ENCODE assay signal across 9 mouse cellular contexts in the genomic region with DNA sequence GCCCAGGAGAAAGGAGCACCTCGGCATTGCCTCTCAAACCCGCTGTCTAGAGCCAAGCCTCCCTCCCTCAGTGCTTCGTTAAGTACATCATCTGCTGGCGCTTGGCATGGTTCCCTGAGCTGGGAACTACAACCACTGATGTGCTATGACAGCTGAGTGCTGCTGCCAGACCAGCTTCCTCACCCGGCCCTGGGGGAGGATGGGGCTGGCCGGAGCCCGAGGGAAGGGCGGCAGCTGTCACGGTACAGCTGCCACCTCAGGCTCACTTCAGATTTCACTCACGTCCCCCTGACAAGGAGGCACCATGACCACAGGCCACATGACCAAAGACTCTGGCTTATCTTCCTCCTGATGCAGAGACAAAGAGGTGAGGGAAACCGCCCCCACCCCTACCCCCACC. TPM values are rescaled to one million over a fixed set of nuclear protein-coding genes. Genes with fewer than 3 reads are reported as not detected.
DNase-seq lines count a peak whose midpoint lies in the region; ATAC-seq and TF ChIP-seq lines count a peak whose summit lies in the region.
"Had no signal": no experiment of that assay in that cellular context is flagged by ENCODE, and none has a peak within 500 bp of the region (broad histone marks: within the 10 kb centered on the region; RNA-seq: fewer than 3 reads in every experiment).

No protein-coding gene starts in this region.

- no peaks in the 10 kb centered on the region for H3K27me3 ChIP-seq in embryonic facial prominence, embryonic 14.5 days (replicated peaks; ENCODE audit: control insufficient read depth, insufficient read depth, low read length)
- no peaks in the 10 kb centered on the region for H3K27me3 ChIP-seq in kidney, adult 2 months (replicated peaks; ENCODE audit: control insufficient read depth, insufficient read depth, low read length)
- H3K27me3 ChIP-seq in limb, embryonic 13.5 days, result peaks cover 3% of the 10 kb centered on the region; the same call in 1 of the 2 replicates
- no peaks in the 10 kb centered on the region; the same call in 1 of the 2 replicates for H3K27me3 ChIP-seq in midbrain, postnatal 0 days (ENCODE audit: insufficient read depth, low read length)

- peaks cover 49% of the 10 kb centered on the region for H3K4me1 ChIP-seq in embryonic facial prominence, embryonic 14.5 days (ENCODE audit: control insufficient read depth, insufficient read depth, low read length)
- peaks cover 59% of the 10 kb centered on the region for H3K4me1 ChIP-seq in kidney, adult 2 months (ENCODE audit: control insufficient read depth, insufficient read depth, low read length)
- peaks cover 83% of the 10 kb centered on the region for H3K4me1 ChIP-seq in limb, embryonic 13.5 days
- peaks cover 12% of the 10 kb centered on the region; the same call in 1 of the 2 replicates for H3K4me1 ChIP-seq in midbrain, postnatal 0 days (ENCODE audit: insufficient read depth, low read length)

- ATAC-seq in embryonic facial prominence, embryonic 14.5 days (ENCODE audit: low read depth), result peak; percentile 89
- peak; percentile 72 for ATAC-seq in limb, embryonic 13.5 days (ENCODE audit: low FRiP score, low read depth)
- ATAC-seq in midbrain, postnatal 0 days (ENCODE audit: low FRiP score), result peak; percentile 63

- H3K4me2 ChIP-seq in embryonic facial prominence, embryonic 14.5 days (ENCODE audit: low read depth, low read length), result peak overlapping the region; percentile 33
- peak overlapping the region; percentile 37 for H3K4me2 ChIP-seq in limb, embryonic 13.5 days (replicated peaks)
- H3K4me2 ChIP-seq in midbrain, postnatal 0 days (ENCODE audit: low read depth, low read length, poor library complexity, severe bottlenecking), result no peak overlapping the region

- peaks cover 5% of the 10 kb centered on the region; the same call in 1 of the 2 replicates for H3K9me3 ChIP-seq in embryonic facial prominence, embryonic 14.5 days (ENCODE audit: control insufficient read depth, low read length)
- peaks cover 5% of the 10 kb centered on the region; the same call in 1 of the 2 replicates for H3K9me3 ChIP-seq in limb, embryonic 13.5 days
- no peaks in the 10 kb centered on the region for H3K9me3 ChIP-seq in midbrain, postnatal 0 days (ENCODE audit: low read length)

- DNase-seq in thymus, postnatal 0 days (ENCODE audit: low spot score), result peak; percentile 8
- no peak for DNase-seq in thymus, adult 18-20 months
- peak; percentile 96 for DNase-seq in embryonic facial prominence, embryonic 14.5 days (ENCODE audit: low spot score)
- DNase-seq in heart, adult 9 months (ENCODE audit: low spot score in 2 of 2), result peak; percentile 90
- peak; percentile 89 for DNase-seq in kidney, adult 2 months
- peak; percentile 92 for DNase-seq in midbrain, postnatal 0 days (ENCODE audit: low spot score)
- DNase-seq in yolk sac, embryonic 10.5 days (ENCODE audit: low spot score), result no peak

- no peak for TF ChIP-seq CTCF in kidney, adult 2 months (conservative IDR thresholded peaks at IDR 0.05; ENCODE audit: insufficient read depth, insufficient read length, low read depth, low read length)
- no peak for TF ChIP-seq CTCF in midbrain, postnatal 0 days (IDR thresholded peaks at IDR 0.05)

- peak overlapping the region; percentile 74 for H3K27ac ChIP-seq in embryonic facial prominence, embryonic 14.5 days (replicated peaks; ENCODE audit: low read depth, low read length)
- H3K27ac ChIP-seq in kidney, adult 2 months (ENCODE audit: insufficient read depth, low read depth, low read length), result no peak overlapping the region
- H3K27ac ChIP-seq in limb, embryonic 13.5 days, result peak overlapping the region; percentile 70; the same call in 1 of the 2 replicates
- H3K27ac ChIP-seq in midbrain, postnatal 0 days (ENCODE audit: low read depth, low read length), result no peak overlapping the region
- H3K27ac ChIP-seq: liver, embryonic 14.5 days had no signal

- no peak overlapping the region for H3K4me3 ChIP-seq in embryonic facial prominence, embryonic 14.5 days (ENCODE audit: low read depth, low read length)
- no peak overlapping the region for H3K4me3 ChIP-seq in kidney, adult 2 months (ENCODE audit: insufficient read depth, low read depth, low read length)
- H3K4me3 ChIP-seq in limb, embryonic 13.5 days, result no peak overlapping the region
- H3K4me3 ChIP-seq in midbrain, postnatal 0 days (ENCODE audit: low read depth, low read length), result no peak overlapping the region

- no peak for TF ChIP-seq POLR2A in kidney, adult 2 months (IDR thresholded peaks at IDR 0.05; ENCODE audit: low read depth, low read length)

- H3K36me3 ChIP-seq in embryonic facial prominence, embryonic 14.5 days (ENCODE audit: control insufficient read depth, insufficient read depth, low read length), result 0 out of 2 replicates have a peak, but pooled peaks cover 5% of the 10 kb centered on the region
- H3K36me3 ChIP-seq in kidney, adult 2 months (ENCODE audit: control insufficient read depth, insufficient read depth, low read length), result no peaks in the 10 kb centered on the region
- H3K36me3 ChIP-seq in limb, embryonic 13.5 days, result peaks cover 6% of the 10 kb centered on the region
- no peaks in the 10 kb centered on the region for H3K36me3 ChIP-seq in midbrain, postnatal 0 days (ENCODE audit: insufficient read depth, low read length)

- no peak overlapping the region for H3K9ac ChIP-seq in embryonic facial prominence, embryonic 14.5 days (ENCODE audit: low read depth, low read length)
- H3K9ac ChIP-seq in limb, embryonic 13.5 days, result no peak overlapping the region
- H3K9ac ChIP-seq in midbrain, postnatal 0 days (replicated peaks; ENCODE audit: low read length, poor library complexity, severe bottlenecking), result no peak overlapping the region
- H3K9ac ChIP-seq: liver, embryonic 14.5 days had no signal

- 7% methylated on average over 10 of the region's 11 CpGs for WGBS in embryonic facial prominence, embryonic 14.5 days
- 9% methylated on average over 11 of the region's 11 CpGs for WGBS in kidney, adult 2 months
- 21% methylated on average over 11 of the region's 11 CpGs for WGBS in limb, embryonic 13.5 days
- 18% methylated on average over 11 of the region's 11 CpGs for WGBS in midbrain, postnatal 0 days

RNA-seq across cellular contexts. Expression of a gene that starts 59.1 kb away (rescaled TPM):
- polyA plus RNA-seq in thymus, postnatal 0 days (2015; fragmentation: Nextera tagmentation; extraction: Ambion mirVana), result 3.9 and 4.7 TPM in 2 replicates
- polyA plus RNA-seq in embryonic facial prominence, embryonic 14.5 days (2014; fragmentation: Nextera tagmentation; extraction: Ambion mirVana), result 9.7 and 11.3 TPM in 2 replicates
- polyA plus RNA-seq in kidney, adult 2 months (2012; rRNA removed), result 57.1 and 59.4 TPM in 2 replicates
- 3.9 TPM in 2 replicates for polyA plus RNA-seq in limb, embryonic 13.5 days (2015; fragmentation: Nextera tagmentation; extraction: Ambion mirVana)
- 18.1 and 21.9 TPM in 2 replicates for total RNA-seq in midbrain, postnatal 0 days (2014; rRNA removed)
- polyA plus RNA-seq in midbrain, postnatal 0 days (2015; fragmentation: Nextera tagmentation; extraction: Ambion mirVana), result 5.2 and 5.8 TPM in 2 replicates

Comparison
In these comparisons a context has a peak if more than half of its experiments do, and no peak if none do; other contexts are left out.
1. DNase-seq: peak in thymus, postnatal 0 days (single experiment), embryonic facial prominence, embryonic 14.5 days (single experiment), heart, adult 9 months (2 of 2), kidney, adult 2 months (single experiment) and midbrain, postnatal 0 days (single experiment); none in thymus, adult 18-20 months (0 of 2) and yolk sac, embryonic 10.5 days (single experiment).
2. H3K27ac ChIP-seq: peak in embryonic facial prominence, embryonic 14.5 days (single experiment) and limb, embryonic 13.5 days (single experiment); none in kidney, adult 2 months (single experiment) and midbrain, postnatal 0 days (single experiment).
3. Peak in every context shown above with its lines, with median percentiles within 50 percentile points of each other: ATAC-seq.